Mouse (Mus musculus) hindbrain, embryonic 11.5 days (tissue): ENCODE results near the gene Zcchc14. TPM values are rescaled to one million over a fixed set of nuclear protein-coding genes. Genes with fewer than 3 reads are reported as not detected.

Source experiments
- ATAC-seq: fragments of 200-750 bp; cut with Nextera tagmentation; 2 replicates; pipeline ENCODE4 v1.8.0; 2017; ENCODE audit warnings: mild to moderate bottlenecking, moderate TSS enrichment, moderate library complexity; ENCODE audit not compliant: low FRiP score
- DNase-seq: peaks from one replicate; pipeline ENCODE4 v3.0.0-alpha.2; 2015; ENCODE audit warnings: low spot score
- H3K27ac ChIP-seq: fragments of 300-500 bp; sonication (generic); 2 replicates; pipeline ENCODE4 v1.5.1; 2014; ENCODE audit warnings: mild to moderate bottlenecking, low read depth, low read length
- H3K27me3 ChIP-seq: fragments of 300-500 bp; sonication (generic); 2 replicates; pipeline ENCODE4 v1.6.1; 2014; ENCODE audit warnings: mild to moderate bottlenecking, low read length, moderate library complexity, mixed read lengths; ENCODE audit not compliant: control insufficient read depth, insufficient read depth
- H3K36me3 ChIP-seq: fragments of 300-500 bp; sonication (generic); 2 replicates; pipeline ENCODE4 v1.6.1; 2014; ENCODE audit warnings: mild to moderate bottlenecking, low read length, moderate library complexity, mixed read lengths; ENCODE audit not compliant: control insufficient read depth, insufficient read depth
- H3K4me1 ChIP-seq: fragments of 300-500 bp; sonication (generic); replicated peaks from 2 replicates; pipeline ENCODE4 v1.6.1; 2014; ENCODE audit warnings: low read length, mixed read lengths; ENCODE audit not compliant: control insufficient read depth, insufficient read depth
- H3K4me2 ChIP-seq: fragments of 300-500 bp; sonication (generic); replicated peaks from 2 replicates; pipeline ENCODE4 v1.6.1; 2014; ENCODE audit warnings: mild to moderate bottlenecking, low read depth, low read length
- H3K4me3 ChIP-seq: fragments of 300-500 bp; sonication (generic); 2 replicates; pipeline ENCODE4 v1.5.1; 2014; ENCODE audit warnings: low read depth, low read length
- H3K9ac ChIP-seq: fragments of 300-500 bp; sonication (generic); 2 replicates; pipeline ENCODE4 v1.6.1; 2014; ENCODE audit warnings: low read depth, low read length
- H3K9me3 ChIP-seq: fragments of 300-500 bp; sonication (generic); 2 replicates; pipeline ENCODE4 v1.6.1; 2016; ENCODE audit warnings: low read length; ENCODE audit not compliant: control insufficient read depth
- WGBS: fragments of 180-500 bp; shearing (Covaris S2); extraction: QIAGEN DNeasy Blood & Tissue Kit; methylation state at CpG from one replicate; pipeline ENCODE4 v1.1.7; 2014; 5-methylcytosine and 5-hydroxymethylcytosine counted together
- polyA plus RNA-seq: library from polyadenylated mRNA; unstranded; fragments of >200 nt; fragmentation: Nextera tagmentation; extraction: Ambion mirVana; gene quantifications from 2 replicates; pipeline ENCODE4 v1.2.1, GENCODE M21; 2014

Gene Zcchc14
- polyA plus RNA-seq, 1 experiment from 2014 or later, result 30.4 TPM

GRCm38 (mm10) chr8:121621879-121622278, 30.8 kb downstream of the Zcchc14 start:
- no peaks in the 10 kb centered on the region for H3K9me3 ChIP-seq
- no peak overlapping the region for H3K27ac ChIP-seq
- no peak overlapping the region for H3K9ac ChIP-seq
- no peak overlapping the region for H3K4me2 ChIP-seq
- 64% methylated on average over 1 of the region's 1 CpGs for WGBS
- no peaks in the 10 kb centered on the region for H3K4me1 ChIP-seq
- H3K27me3 ChIP-seq, result no peaks in the 10 kb centered on the region
- DNase-seq, result no peak
- no peak overlapping the region for H3K4me3 ChIP-seq
- no peaks in the 10 kb centered on the region for H3K36me3 ChIP-seq
- ATAC-seq, result no peak

- H3K4me2 ChIP-seq, result no peak overlapping the region
- no peaks in the 10 kb centered on the region for H3K9me3 ChIP-seq
- H3K4me1 ChIP-seq, result no peaks in the 10 kb centered on the region
- H3K27me3 ChIP-seq, result no peaks in the 10 kb centered on the region
- no peak overlapping the region for H3K27ac ChIP-seq
- no peak for DNase-seq
- H3K36me3 ChIP-seq, result no peaks in the 10 kb centered on the region
- ATAC-seq, result no peak
- 90% methylated on average over 12 of the region's 12 CpGs for WGBS
- H3K9ac ChIP-seq, result no peak overlapping the region
- H3K4me3 ChIP-seq, result no peak overlapping the region
Observed at GRCm38 (mm10) chr8:121620801-121621516, 31.7 kb downstream of the Zcchc14 start.

- no peak for DNase-seq
Observed at GRCm38 (mm10) chr8:121619401-121619995, 33.2 kb downstream of the Zcchc14 start.

GRCm38 (mm10) chr8:121613419-121613818, 39.3 kb downstream of the Zcchc14 start:
- Histone ChIP-seq H3K36me3 (0 out of 2 replicates have a peak, but pooled peaks cover 2% of the 10 kb centered on the region), H3K9me3 (no peaks in the 10 kb centered on the region), H3K27me3 (no peaks in the 10 kb centered on the region), H3K4me1 (no peaks in the 10 kb centered on the region), H3K4me2 (no peak overlapping the region), H3K27ac (no peak overlapping the region), H3K9ac (0 out of 2 replicates have a peak overlapping the region, but pooled peaks have one; percentile 15), H3K4me3 (no peak overlapping the region)
- ATAC-seq (no peak), DNase-seq (no peak)

More at GRCm38 (mm10) chr8:121619401-121619995, 33.2 kb downstream of the Zcchc14 start:
- no peak overlapping the region for H3K4me2 ChIP-seq
- no peaks in the 10 kb centered on the region for H3K36me3 ChIP-seq
- H3K9me3 ChIP-seq, result no peaks in the 10 kb centered on the region
- no peak overlapping the region for H3K27ac ChIP-seq
- WGBS, result 77% methylated on average over 7 of the region's 7 CpGs
- no peaks in the 10 kb centered on the region for H3K4me1 ChIP-seq
- H3K4me3 ChIP-seq, result no peak overlapping the region
- H3K9ac ChIP-seq, result no peak overlapping the region
- no peaks in the 10 kb centered on the region for H3K27me3 ChIP-seq
- ATAC-seq, result no peak

- 90% methylated on average over 11 of the region's 11 CpGs for WGBS
- ATAC-seq (no peak), DNase-seq (no peak)
- no peaks in the 10 kb centered on the region for H3K27me3 ChIP-seq
- H3K36me3 ChIP-seq, result peaks cover 11% of the 10 kb centered on the region
- no peak overlapping the region for H3K9ac ChIP-seq
- no peaks in the 10 kb centered on the region for H3K4me1 ChIP-seq
- H3K4me3 ChIP-seq, result no peak overlapping the region
- H3K9me3 ChIP-seq, result no peaks in the 10 kb centered on the region
- H3K4me2 ChIP-seq, result no peak overlapping the region
- H3K27ac ChIP-seq, result no peak overlapping the region
Observed at GRCm38 (mm10) chr8:121609916-121610315, 42.8 kb downstream of the Zcchc14 start.

GRCm38 (mm10) chr8:121609251-121609650, 43.5 kb downstream of the Zcchc14 start:
- no peak overlapping the region for H3K27ac ChIP-seq
- H3K36me3 ChIP-seq, result peaks cover 14% of the 10 kb centered on the region
- WGBS, result 92% methylated on average over 15 of the region's 15 CpGs
- no peak overlapping the region for H3K9ac ChIP-seq
- ATAC-seq, result no peak
- no peak for DNase-seq
- no peaks in the 10 kb centered on the region for H3K27me3 ChIP-seq
- no peak overlapping the region for H3K4me3 ChIP-seq
- H3K4me1 ChIP-seq, result no peaks in the 10 kb centered on the region
- H3K9me3 ChIP-seq, result no peaks in the 10 kb centered on the region
- H3K4me2 ChIP-seq, result no peak overlapping the region

GRCm38 (mm10) chr8:121607661-121608060, 45.0 kb downstream of the Zcchc14 start:
- H3K4me3 ChIP-seq, result no peak overlapping the region
- DNase-seq, result peak; percentile 25
- H3K27me3 ChIP-seq, result no peaks in the 10 kb centered on the region
- no peaks in the 10 kb centered on the region for H3K4me1 ChIP-seq
- H3K9me3 ChIP-seq, result no peaks in the 10 kb centered on the region
- H3K36me3 ChIP-seq, result peaks cover 14% of the 10 kb centered on the region
- H3K4me2 ChIP-seq, result no peak overlapping the region
- no peak overlapping the region for H3K27ac ChIP-seq
- WGBS, result 93% methylated on average over 5 of the region's 5 CpGs
- no peak for ATAC-seq
- no peak overlapping the region for H3K9ac ChIP-seq

GRCm38 (mm10) chr8:121603801-121604200, 48.9 kb downstream of the Zcchc14 start:
- Histone ChIP-seq H3K9ac (no peak overlapping the region), H3K4me3 (no peak overlapping the region), H3K36me3 (peaks cover 18% of the 10 kb centered on the region), H3K4me1 (no peaks in the 10 kb centered on the region), H3K27ac (no peak overlapping the region), H3K9me3 (no peaks in the 10 kb centered on the region), H3K4me2 (no peak overlapping the region), H3K27me3 (no peaks in the 10 kb centered on the region)
- DNase-seq (no peak), ATAC-seq (no peak)
- WGBS, result 94% methylated on average over 12 of the region's 12 CpGs

- H3K9ac ChIP-seq, result no peak overlapping the region
- no peak; the same call in 1 of the 2 replicates for ATAC-seq
- no peak overlapping the region for H3K27ac ChIP-seq
- no peak overlapping the region for H3K4me2 ChIP-seq
- H3K9me3 ChIP-seq, result no peaks in the 10 kb centered on the region
- H3K4me3 ChIP-seq, result no peak overlapping the region
- H3K4me1 ChIP-seq, result no peaks in the 10 kb centered on the region
- peaks cover 16% of the 10 kb centered on the region for H3K36me3 ChIP-seq
- DNase-seq, result peak; percentile 78
- 23% methylated on average over 3 of the region's 3 CpGs for WGBS
- H3K27me3 ChIP-seq, result no peaks in the 10 kb centered on the region
Observed at GRCm38 (mm10) chr8:121602860-121603259, 49.8 kb downstream of the Zcchc14 start.
